Mouse (Mus musculus) limb, embryonic 12.5 days (tissue): ENCODE results near the gene Klhl28. TPM values are rescaled to one million over a fixed set of nuclear protein-coding genes. Genes with fewer than 3 reads are reported as not detected.

Source experiments
- ATAC-seq: fragments of 200-750 bp; cut with Nextera tagmentation; 2 replicates; pipeline ENCODE4 v1.8.0; 2017; ENCODE audit warnings: low read depth, moderate TSS enrichment; ENCODE audit not compliant: insufficient number of reproducible peaks, insufficient read depth, low FRiP score, low TSS enrichment
- H3K27ac ChIP-seq: fragments of 300-500 bp; sonication (generic); 2 replicates; pipeline ENCODE4 v1.5.1; 2016; ENCODE audit warnings: mild to moderate bottlenecking, moderate library complexity
- H3K27me3 ChIP-seq: fragments of 300-500 bp; sonication (generic); 2 replicates; pipeline ENCODE4 v1.6.1; 2016; ENCODE audit warnings: mild to moderate bottlenecking, moderate library complexity
- H3K36me3 ChIP-seq: fragments of 300-500 bp; sonication (generic); 2 replicates; pipeline ENCODE4 v1.6.1; 2016; ENCODE audit warnings: mild to moderate bottlenecking, moderate library complexity
- H3K4me1 ChIP-seq: fragments of 300-500 bp; sonication (generic); replicated peaks from 2 replicates; pipeline ENCODE4 v1.6.1; 2016
- H3K4me2 ChIP-seq: fragments of 300-500 bp; sonication (generic); 2 replicates; pipeline ENCODE4 v1.6.1; 2016; ENCODE audit warnings: mild to moderate bottlenecking, moderate library complexity
- H3K4me3 ChIP-seq: fragments of 300-500 bp; sonication (generic); replicated peaks from 2 replicates; pipeline ENCODE4 v1.5.1; 2016; ENCODE audit warnings: mild to moderate bottlenecking
- H3K9ac ChIP-seq: fragments of 300-500 bp; sonication (generic); replicated peaks from 2 replicates; pipeline ENCODE4 v1.6.1; 2016; ENCODE audit warnings: mild to moderate bottlenecking, moderate library complexity
- H3K9me3 ChIP-seq: fragments of 300-500 bp; sonication (generic); 2 replicates; pipeline ENCODE4 v1.6.1; 2016; ENCODE audit warnings: mild to moderate bottlenecking, moderate library complexity
- WGBS: fragments of 180-500 bp; shearing (Covaris S2); methylation state at CpG from one replicate; pipeline ENCODE4 v1.1.7; 2016; 5-methylcytosine and 5-hydroxymethylcytosine counted together
- polyA plus RNA-seq: library from polyadenylated mRNA; unstranded; fragments of >200 nt; fragmentation: Nextera tagmentation; extraction: Ambion mirVana; gene quantifications from 2 replicates; pipeline ENCODE4 v1.2.1, GENCODE M21; 2016

Klhl28 gene
- 9.9 and 10.8 TPM in 2 replicates for polyA plus RNA-seq

DNA sequence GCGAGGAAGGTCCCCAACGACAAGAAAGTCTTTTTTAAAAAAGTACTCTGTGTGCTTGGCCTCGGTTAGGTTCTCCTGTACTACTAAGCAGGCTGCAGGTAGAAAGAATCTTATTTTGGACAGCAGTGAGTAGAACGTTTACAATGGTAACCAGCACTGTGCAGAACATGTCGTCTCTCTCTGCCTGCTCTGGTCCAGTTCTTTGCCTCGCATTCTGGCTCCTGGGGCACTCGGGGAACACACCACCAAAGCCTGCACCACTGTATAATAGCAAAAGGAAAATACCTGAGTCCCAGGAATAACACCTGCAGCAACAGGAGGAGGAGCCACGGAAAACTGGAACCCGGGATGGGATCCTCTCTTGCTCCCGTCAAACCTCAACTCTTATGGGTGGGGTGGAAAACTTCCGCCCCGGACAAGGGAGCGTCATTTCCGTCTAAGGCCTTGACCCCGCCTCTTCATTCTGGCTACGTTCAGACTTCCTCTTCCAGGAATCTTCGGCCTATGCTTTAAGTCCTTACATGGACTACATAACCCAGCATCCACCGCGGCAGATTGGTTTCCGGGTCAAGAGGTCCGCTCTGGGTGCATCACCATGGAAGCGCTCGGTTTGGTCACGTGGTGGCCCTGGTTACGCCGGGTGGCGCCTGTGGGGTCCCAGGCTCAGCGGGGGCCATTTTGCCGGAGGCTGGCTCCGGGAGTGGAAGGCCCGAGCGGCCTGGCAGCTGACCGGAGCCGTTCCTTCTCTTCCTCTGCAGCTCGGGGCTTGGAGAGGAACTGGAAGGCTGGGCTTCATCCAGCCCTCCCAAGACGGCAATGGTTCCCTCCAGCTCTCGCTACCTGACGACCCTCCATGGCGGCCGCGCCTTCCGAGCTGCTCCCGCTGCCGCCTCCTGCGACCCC, at the start of gene Klhl28, which contains the start of gene Togaram1:
Klhl28 (minus strand) TSS at position 411 of the 903 bp plus-strand sequence.
Togaram1 (plus strand) TSS at position 681 of the 903 bp plus-strand sequence.
- peak within 1 kb of the TSS; percentile 86 for H3K9ac ChIP-seq
- peaks cover 23% of the 10 kb centered on the region for H3K4me1 ChIP-seq
- under 1% methylated on average over 45 of the region's 45 CpGs for WGBS
- H3K4me3 ChIP-seq, result peak within 1 kb of the TSS; percentile 85
- H3K36me3 ChIP-seq, result no peaks in the 10 kb centered on the region
- H3K4me2 ChIP-seq, result peak within 1 kb of the TSS; percentile 98
- H3K9me3 ChIP-seq, result no peaks in the 10 kb centered on the region
- H3K27me3 ChIP-seq, result no peaks in the 10 kb centered on the region
- peak; percentile 100 for ATAC-seq
- H3K27ac ChIP-seq, result peak within 1 kb of the TSS; percentile 86

GRCm38 (mm10) chr12:65007725-65008124, 42.4 kb upstream of the Klhl28 start:
- Histone ChIP-seq H3K4me3 (no peak overlapping the region), H3K27me3 (no peaks in the 10 kb centered on the region), H3K9me3 (no peaks in the 10 kb centered on the region), H3K4me2 (no peak overlapping the region), H3K9ac (no peak overlapping the region), H3K27ac (no peak overlapping the region), H3K4me1 (no peaks in the 10 kb centered on the region), H3K36me3 (peaks cover 72% of the 10 kb centered on the region)
- WGBS, result 97% methylated on average over 3 of the region's 3 CpGs
- ATAC-seq, result no peak

DNA sequence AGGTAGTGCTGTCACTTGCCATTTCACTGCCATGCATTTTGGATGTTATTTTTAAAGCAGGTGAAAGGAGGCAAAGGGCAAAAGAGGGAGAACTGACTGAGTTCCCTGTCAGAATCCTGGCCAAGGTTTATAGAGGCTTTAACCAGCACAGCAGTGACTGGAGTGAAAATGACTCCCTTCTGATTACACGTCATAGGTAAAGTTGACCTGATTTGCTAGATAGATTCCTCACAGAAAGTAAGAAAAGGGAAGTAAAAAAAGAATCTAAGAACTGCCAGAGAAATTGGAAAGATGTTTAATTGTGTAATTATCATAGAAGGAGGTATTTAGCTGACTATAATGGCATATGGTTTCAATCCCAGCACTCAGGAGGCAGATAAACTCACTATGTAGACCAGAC, 12.2 kb upstream of the Klhl28 start:
- Histone ChIP-seq H3K9ac (no peak overlapping the region), H3K36me3 (peaks cover 44% of the 10 kb centered on the region), H3K4me3 (no peak overlapping the region), H3K27ac (no peak overlapping the region), H3K27me3 (no peaks in the 10 kb centered on the region), H3K9me3 (no peaks in the 10 kb centered on the region), H3K4me2 (no peak overlapping the region), H3K4me1 (no peaks in the 10 kb centered on the region)
- WGBS, result 81% methylated on average over 1 of the region's 1 CpGs
- no peak for ATAC-seq

GRCm38 (mm10) chr12:64976191-64976590, 10.9 kb upstream of the Klhl28 start:
- Histone ChIP-seq H3K4me3 (no peak overlapping the region), H3K36me3 (peaks cover 37% of the 10 kb centered on the region), H3K4me2 (no peak overlapping the region), H3K27me3 (no peaks in the 10 kb centered on the region), H3K4me1 (peaks cover 6% of the 10 kb centered on the region; the same call in 1 of the 2 replicates), H3K9me3 (no peaks in the 10 kb centered on the region), H3K9ac (no peak overlapping the region), H3K27ac (no peak overlapping the region)
- no peak for ATAC-seq
- WGBS, result 33% methylated on average over 1 of the region's 1 CpGs

GRCm38 (mm10) chr12:64975558-64975957, 10.2 kb upstream of the Klhl28 start:
- H3K27me3 ChIP-seq, result no peaks in the 10 kb centered on the region
- H3K4me2 ChIP-seq, result no peak overlapping the region
- peaks cover 35% of the 10 kb centered on the region for H3K36me3 ChIP-seq
- 40% methylated on average over 6 of the region's 6 CpGs for whole genome bisulfite sequencing
- H3K9me3 ChIP-seq, result no peaks in the 10 kb centered on the region
- no peak for ATAC-seq
- H3K4me3 ChIP-seq, result no peak overlapping the region
- no peak overlapping the region for H3K27ac ChIP-seq
- peaks cover 11% of the 10 kb centered on the region for H3K4me1 ChIP-seq
- H3K9ac ChIP-seq, result no peak overlapping the region

DNA sequence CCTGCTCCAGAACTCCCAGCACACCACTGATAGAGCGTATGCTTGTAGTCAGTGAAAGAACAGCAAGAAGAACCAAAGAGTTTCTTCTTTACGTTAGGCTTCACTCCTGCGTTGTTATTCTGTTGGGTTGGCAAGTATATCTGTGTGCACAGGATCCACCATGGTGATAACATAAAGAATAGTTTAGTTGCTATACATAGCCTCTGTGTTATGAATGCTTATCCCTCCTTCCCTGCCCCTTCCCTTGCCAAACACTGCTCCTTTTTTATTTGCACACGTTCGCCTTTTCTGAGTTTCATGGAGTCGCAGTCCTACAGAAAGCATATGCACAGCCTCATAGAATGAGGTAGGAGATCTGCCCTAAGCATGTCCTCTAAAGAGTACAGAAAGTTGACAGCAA, 6.7 kb upstream of the Klhl28 start:
- Histone ChIP-seq H3K9ac (no peak overlapping the region), H3K36me3 (peaks cover 5% of the 10 kb centered on the region; the same call in 1 of the 2 replicates), H3K27ac (no peak overlapping the region), H3K4me1 (peaks cover 26% of the 10 kb centered on the region), H3K9me3 (no peaks in the 10 kb centered on the region), H3K4me2 (no peak overlapping the region), H3K27me3 (no peaks in the 10 kb centered on the region), H3K4me3 (no peak overlapping the region)
- WGBS, result 85% methylated on average over 6 of the region's 6 CpGs
- ATAC-seq, result no peak

- Histone ChIP-seq H3K27me3 (no peaks in the 10 kb centered on the region), H3K36me3 (no peaks in the 10 kb centered on the region), H3K27ac (no peak overlapping the region), H3K9me3 (no peaks in the 10 kb centered on the region), H3K4me1 (peaks cover 29% of the 10 kb centered on the region), H3K4me3 (no peak overlapping the region), H3K9ac (no peak overlapping the region), H3K4me2 (peak overlapping the region; percentile 15; the same call in 1 of the 2 replicates)
- ATAC-seq, result no peak
Measured at GRCm38 (mm10) chr12:64971399-64971798, 6.1 kb upstream of the Klhl28 start.

DNA sequence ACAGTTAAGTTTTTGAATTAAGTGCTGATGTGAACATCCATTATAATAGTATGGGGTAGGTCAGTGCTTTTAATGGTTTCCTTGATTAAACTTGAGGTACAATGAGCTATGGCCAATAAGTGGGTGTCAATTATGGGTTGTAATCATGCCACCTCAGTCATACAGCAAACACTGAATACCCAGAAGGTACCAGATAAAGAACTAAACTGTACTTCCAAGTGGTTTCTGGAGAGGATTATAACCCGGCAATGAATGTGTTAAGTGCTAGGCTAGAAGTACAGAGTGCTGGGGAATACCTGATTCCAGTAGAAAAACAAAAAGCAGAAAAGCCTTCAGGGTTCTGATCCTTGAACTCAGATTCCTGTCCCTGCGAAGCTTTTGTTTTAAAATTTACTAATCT, 2.7 kb upstream of the Klhl28 start:
- H3K36me3 ChIP-seq, result no peaks in the 10 kb centered on the region
- H3K9me3 ChIP-seq, result no peaks in the 10 kb centered on the region
- H3K9ac ChIP-seq, result 0 out of 2 replicates have a peak overlapping the region, but pooled peaks have one; percentile 86
- peak overlapping the region; percentile 85 for H3K4me3 ChIP-seq
- peak overlapping the region; percentile 98 for H3K4me2 ChIP-seq
- 4% methylated on average over 2 of the region's 2 CpGs for WGBS
- H3K4me1 ChIP-seq, result peaks cover 36% of the 10 kb centered on the region
- no peak overlapping the region for H3K27ac ChIP-seq
- no peak for ATAC-seq
- no peaks in the 10 kb centered on the region for H3K27me3 ChIP-seq

DNA sequence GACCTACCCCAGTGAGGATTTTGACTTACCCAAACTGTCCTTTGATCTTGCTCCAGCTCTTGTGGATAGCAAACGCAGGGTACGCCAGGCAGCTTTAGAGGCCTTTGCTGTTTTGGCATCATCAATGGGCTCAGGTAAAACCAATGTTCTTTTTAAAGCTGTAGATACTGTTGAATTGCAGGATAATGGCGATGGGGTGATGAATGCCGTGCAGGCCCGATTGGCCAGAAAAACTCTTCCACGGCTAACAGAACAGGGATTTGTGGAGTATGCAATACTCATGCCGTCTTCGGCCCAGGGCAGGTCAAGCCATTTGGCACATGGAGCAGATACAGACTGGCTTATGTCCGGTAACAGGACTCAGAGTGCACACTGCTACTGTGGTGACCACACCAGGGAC, 2.1 kb upstream of the Klhl28 start:
- peak overlapping the region; percentile 86 for H3K9ac ChIP-seq
- WGBS, result 4% methylated on average over 9 of the region's 9 CpGs
- H3K36me3 ChIP-seq, result no peaks in the 10 kb centered on the region
- peaks cover 36% of the 10 kb centered on the region for H3K4me1 ChIP-seq
- no peaks in the 10 kb centered on the region for H3K27me3 ChIP-seq
- no peaks in the 10 kb centered on the region for H3K9me3 ChIP-seq
- peak overlapping the region; percentile 85 for H3K4me3 ChIP-seq
- peak overlapping the region; percentile 98 for H3K4me2 ChIP-seq
- H3K27ac ChIP-seq, result no peak overlapping the region
- no peak for ATAC-seq

DNA sequence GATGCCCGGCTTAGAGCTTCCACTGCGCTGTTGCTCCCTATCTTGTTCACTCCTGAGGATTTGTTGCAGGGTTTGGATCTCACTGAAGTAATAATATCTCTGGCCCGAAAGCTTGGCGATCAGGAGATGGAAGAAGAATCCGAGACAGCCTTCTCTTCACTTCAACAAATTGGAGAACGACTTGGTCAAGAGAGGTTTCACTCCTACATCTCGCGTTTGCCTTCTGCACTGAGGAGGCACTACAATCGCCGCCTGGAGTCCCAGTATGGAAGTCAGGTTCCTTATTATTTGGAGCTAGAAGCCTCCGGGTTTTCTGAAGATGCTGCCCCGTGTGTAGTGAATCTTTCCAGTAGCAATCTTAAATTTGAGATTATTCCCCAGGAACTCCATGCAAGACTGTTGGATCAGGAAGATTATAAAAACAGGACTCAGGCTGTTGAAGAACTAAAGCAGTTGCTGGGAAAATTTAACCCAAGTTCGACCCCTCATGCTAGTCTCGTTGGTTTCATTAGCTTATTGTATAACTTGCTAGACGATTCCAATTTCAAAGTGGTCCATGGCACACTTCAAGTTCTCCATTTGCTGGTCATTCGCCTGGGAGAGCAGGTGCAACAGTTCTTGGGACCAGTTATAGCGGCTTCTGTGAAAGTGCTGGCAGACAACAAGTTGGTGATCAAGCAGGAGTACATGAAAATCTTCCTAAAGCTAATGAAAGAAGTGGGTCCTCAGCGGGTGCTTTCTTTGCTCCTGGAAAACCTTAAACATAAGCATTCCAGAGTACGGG, 1.5 kb upstream of the Klhl28 start:
- Histone ChIP-seq H3K4me2 (peak overlapping the region; percentile 98), H3K4me3 (peak overlapping the region; percentile 85), H3K36me3 (no peaks in the 10 kb centered on the region), H3K9ac (peak overlapping the region; percentile 86), H3K27me3 (no peaks in the 10 kb centered on the region), H3K27ac (peak overlapping the region; percentile 86), H3K9me3 (no peaks in the 10 kb centered on the region), H3K4me1 (peaks cover 33% of the 10 kb centered on the region)
- 5% methylated on average over 19 of the region's 19 CpGs for WGBS
- no peak for ATAC-seq

- ATAC-seq, result no peak
- WGBS, result under 1% methylated on average over 44 of the region's 44 CpGs
- Histone ChIP-seq H3K9ac (peak overlapping the region; percentile 86), H3K27ac (peak overlapping the region; percentile 86), H3K4me1 (peaks cover 30% of the 10 kb centered on the region), H3K36me3 (no peaks in the 10 kb centered on the region), H3K27me3 (no peaks in the 10 kb centered on the region), H3K9me3 (no peaks in the 10 kb centered on the region), H3K4me3 (peak overlapping the region; percentile 85), H3K4me2 (peak overlapping the region; percentile 98)
Measured at GRCm38 (mm10) chr12:64966101-64966631, 832 bp upstream of the Klhl28 start.
